Mouse (Mus musculus): ENCODE measurements around the gene Grap. TPM values are rescaled to one million over a fixed set of nuclear protein-coding genes. Genes with fewer than 3 reads are reported as not detected.

Grap gene
- polyA plus RNA-seq (2015; fragmentation: Nextera tagmentation; extraction: Ambion mirVana): 4.3 and 5.6 TPM in 2 replicates

DNA sequence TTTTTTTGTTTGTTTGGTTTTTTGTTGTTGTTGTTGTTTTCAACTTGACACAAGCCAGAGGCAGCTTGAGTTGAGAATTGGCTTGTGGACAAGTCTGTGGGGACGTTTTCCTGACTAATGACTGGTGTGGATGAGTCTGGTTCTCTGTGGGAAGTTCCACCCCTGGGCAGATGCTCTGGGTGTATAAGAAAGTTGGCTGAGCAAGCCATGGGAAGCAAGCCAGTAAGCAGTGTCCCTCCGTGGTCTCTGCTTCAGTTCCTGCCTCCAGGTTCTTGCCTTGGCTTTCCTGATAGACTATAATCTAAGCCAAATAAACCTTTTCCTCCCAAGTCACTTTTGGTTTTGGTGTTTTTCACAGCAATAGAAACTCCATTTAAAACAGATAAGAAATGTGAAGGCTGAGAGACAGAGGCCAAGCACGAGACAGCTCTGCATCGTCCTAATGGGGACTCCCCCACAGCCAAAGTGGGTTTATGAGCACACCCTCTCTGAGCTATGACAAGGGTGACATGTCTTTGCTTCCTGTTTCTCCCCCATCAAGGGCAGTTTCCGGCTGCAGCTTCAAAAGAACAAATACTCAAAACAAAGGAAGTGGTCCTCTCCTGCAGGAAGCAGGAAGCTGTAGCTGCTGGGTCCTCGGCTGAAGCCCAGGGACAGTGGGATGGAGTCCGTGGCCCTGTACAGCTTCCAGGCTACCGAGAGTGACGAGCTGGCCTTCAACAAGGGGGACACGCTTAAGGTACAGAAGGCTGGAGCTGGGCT lies at the start of gene Grap:
TSS of gene Grap (plus strand) at position 580 of the 762 bp plus-strand sequence.
- Histone ChIP-seq H3K27me3 (0 out of 2 replicates have a peak, but pooled peaks cover 3% of the 10 kb centered on the region), H3K9me3 (replicated peaks) (no peaks in the 10 kb centered on the region), H3K9ac (no peak within 1 kb of the TSS), H3K4me1 (replicated peaks) (no peaks in the 10 kb centered on the region), H3K4me3 (replicated peaks) (peak within 1 kb of the TSS; percentile 40), H3K27ac (replicated peaks) (no peak within 1 kb of the TSS), H3K4me2 (peak within 1 kb of the TSS; percentile 4; the same call in 1 of the 2 replicates), H3K36me3 (replicated peaks) (no peaks in the 10 kb centered on the region)
- ATAC-seq (ENCODE audit: insufficient read depth): no peak
- 8% methylated on average over 10 of the region's 10 CpGs for WGBS (ENCODE audit: insufficient replicate concordance)

DNA sequence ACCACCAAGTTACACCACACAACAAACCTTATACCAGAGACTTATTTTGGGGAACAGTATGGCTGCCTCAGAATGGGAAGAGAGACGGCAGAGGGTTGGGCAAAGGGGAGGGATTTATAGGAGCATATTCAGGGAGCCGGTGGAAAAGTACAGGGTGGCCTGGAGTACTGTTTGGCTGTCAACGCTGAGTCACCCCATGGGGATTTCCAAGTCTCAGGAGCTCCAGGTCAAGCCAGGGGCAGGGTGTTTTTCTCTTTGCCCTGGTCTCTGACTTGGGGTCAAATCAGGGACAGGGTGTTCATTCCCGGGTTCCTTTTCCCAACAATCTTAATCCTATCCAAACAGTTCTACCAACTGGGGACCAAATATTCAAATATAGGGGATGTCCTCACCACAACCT lies 45.0 kb upstream of the Grap start:
- H3K27ac ChIP-seq (replicated peaks): no peak overlapping the region
- H3K36me3 ChIP-seq (replicated peaks): no peaks in the 10 kb centered on the region
- no peaks in the 10 kb centered on the region for H3K4me1 ChIP-seq (replicated peaks)
- no peak for ATAC-seq (ENCODE audit: insufficient read depth)
- H3K9me3 ChIP-seq (replicated peaks): no peaks in the 10 kb centered on the region
- no peak overlapping the region for H3K4me2 ChIP-seq
- H3K4me3 ChIP-seq (replicated peaks): no peak overlapping the region
- peaks cover 21% of the 10 kb centered on the region for H3K27me3 ChIP-seq
- 49% methylated on average over 4 of the region's 4 CpGs for WGBS (ENCODE audit: insufficient replicate concordance)
- H3K9ac ChIP-seq: no peak overlapping the region

DNA sequence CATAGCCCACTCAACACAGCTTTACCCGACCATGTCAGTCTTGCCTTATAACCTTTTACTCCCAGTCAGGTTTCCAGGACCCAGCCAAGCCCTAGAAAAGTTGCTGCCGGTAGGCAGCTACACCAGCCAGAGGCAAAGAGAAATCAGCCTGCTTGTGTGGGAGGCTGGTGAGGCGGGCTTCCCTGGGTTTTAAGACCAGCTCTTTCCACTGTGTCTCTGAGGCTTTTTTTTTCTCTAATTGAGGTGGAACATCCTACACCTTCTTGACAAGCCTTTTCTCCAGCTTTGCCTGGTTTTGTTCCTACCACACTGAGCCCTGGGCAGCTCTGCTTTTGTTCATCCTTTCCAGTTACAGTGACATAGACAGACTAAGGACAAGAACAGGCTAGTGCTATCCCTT lies 41.9 kb upstream of the Grap start:
- no peaks in the 10 kb centered on the region for H3K36me3 ChIP-seq (replicated peaks)
- H3K4me2 ChIP-seq: no peak overlapping the region
- ATAC-seq (ENCODE audit: insufficient read depth): no peak
- H3K27me3 ChIP-seq: peaks cover 29% of the 10 kb centered on the region
- no peak overlapping the region for H3K4me3 ChIP-seq (replicated peaks)
- no peak overlapping the region for H3K9ac ChIP-seq
- no peaks in the 10 kb centered on the region for H3K9me3 ChIP-seq (replicated peaks)
- 43% methylated on average over 3 of the region's 3 CpGs for WGBS (ENCODE audit: insufficient replicate concordance)
- no peak overlapping the region for H3K27ac ChIP-seq (replicated peaks)
- H3K4me1 ChIP-seq (replicated peaks): no peaks in the 10 kb centered on the region

DNA sequence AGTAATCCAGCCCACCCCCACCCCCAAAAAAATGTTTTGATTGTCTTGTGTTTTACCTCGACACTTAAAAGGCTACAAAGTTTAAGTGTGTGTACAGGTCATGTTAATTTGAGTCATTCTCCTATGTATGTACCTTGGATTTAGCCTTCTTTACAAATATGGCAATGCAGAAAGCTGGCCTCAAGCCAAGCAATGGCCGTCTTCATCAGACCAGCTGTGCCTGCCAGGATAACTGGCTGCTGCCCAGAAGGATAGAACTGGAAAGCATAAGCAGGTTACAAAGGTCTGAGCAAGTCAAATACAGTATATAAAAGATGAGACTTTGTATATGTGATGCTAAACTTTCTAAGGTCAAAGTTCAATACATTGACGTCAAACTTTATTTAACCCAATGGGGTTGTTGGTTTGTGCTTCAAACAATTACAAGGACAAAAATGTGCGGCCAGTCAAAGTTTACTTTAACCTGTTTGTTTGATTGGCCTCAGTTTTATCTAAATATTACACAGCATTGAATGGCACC lies 40.9 kb upstream of the Grap start:
- Histone ChIP-seq H3K36me3 (replicated peaks) (no peaks in the 10 kb centered on the region), H3K27me3 (peaks cover 38% of the 10 kb centered on the region), H3K9me3 (replicated peaks) (no peaks in the 10 kb centered on the region), H3K4me3 (replicated peaks) (no peak overlapping the region), H3K4me2 (no peak overlapping the region), H3K4me1 (replicated peaks) (no peaks in the 10 kb centered on the region), H3K27ac (replicated peaks) (no peak overlapping the region), H3K9ac (no peak overlapping the region)
- ATAC-seq (ENCODE audit: insufficient read depth): no peak
- WGBS (ENCODE audit: insufficient replicate concordance): 58% methylated on average over 4 of the region's 4 CpGs

DNA sequence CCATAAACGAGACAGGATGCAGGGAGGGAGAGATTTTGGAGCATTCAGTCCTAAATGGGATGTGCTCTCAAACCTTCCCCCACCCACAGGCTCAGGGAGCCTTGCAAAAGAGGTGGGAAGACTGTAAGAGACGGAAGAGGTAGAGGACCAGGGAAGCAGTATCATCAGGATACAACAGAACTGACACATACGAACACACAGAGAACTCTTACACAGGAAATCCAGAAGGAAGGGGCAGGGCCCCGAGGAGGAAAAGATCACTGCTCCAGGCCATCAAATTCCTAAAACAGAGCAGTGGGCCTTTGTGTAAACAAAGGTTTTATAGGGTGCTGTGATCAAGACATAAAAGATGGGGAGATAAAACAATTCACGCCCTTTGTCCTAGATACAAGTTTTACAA lies 38.7 kb upstream of the Grap start:
- Histone ChIP-seq H3K4me1 (replicated peaks) (no peaks in the 10 kb centered on the region), H3K9me3 (replicated peaks) (no peaks in the 10 kb centered on the region), H3K4me2 (no peak overlapping the region), H3K27me3 (peaks cover 53% of the 10 kb centered on the region), H3K27ac (replicated peaks) (no peak overlapping the region), H3K36me3 (replicated peaks) (no peaks in the 10 kb centered on the region), H3K4me3 (replicated peaks) (no peak overlapping the region), H3K9ac (no peak overlapping the region)
- WGBS (ENCODE audit: insufficient replicate concordance): 34% methylated on average over 5 of the region's 5 CpGs
- ATAC-seq (ENCODE audit: insufficient read depth): no peak

DNA sequence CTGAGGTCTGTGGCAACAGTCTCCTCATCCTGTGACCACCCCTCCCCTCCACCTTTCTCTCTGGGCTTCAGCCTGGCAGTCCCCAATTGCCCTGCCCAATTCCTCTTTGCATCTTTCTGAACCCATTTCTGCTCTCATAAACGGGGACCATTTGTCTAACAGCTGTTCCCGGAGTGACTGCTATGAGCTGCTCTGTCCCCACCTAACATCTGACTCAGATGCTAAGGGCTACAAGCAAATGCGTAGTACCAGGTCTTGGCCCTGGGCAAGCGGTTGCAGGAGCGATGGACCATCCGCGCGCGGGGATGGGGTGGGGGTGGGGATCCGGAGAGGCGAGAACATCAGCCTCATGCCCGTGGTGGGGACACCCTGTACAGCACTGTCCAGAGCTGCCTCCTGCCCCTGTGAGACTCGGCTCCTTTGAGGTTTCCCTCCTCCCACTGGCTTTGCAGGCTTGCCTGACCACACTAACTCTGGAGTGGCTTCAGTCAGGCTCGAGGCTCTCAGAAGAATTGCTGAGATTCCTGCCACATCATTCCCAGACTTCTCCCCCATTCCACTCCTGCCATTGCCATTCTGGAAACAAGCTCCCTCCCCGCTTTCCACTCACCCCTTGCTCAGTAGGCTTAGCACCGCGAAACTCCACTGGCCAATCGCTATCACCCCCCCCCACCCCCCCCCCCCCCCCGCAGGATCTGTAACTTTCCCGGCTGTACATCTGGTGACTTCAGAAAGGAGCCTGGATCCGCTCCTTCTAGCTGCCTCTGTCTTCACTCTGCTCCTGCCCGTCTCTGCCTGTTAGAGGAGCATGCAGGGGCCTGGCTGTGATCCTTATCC lies 37.2 kb upstream of the Grap start:
- no peak overlapping the region for H3K4me3 ChIP-seq (replicated peaks)
- H3K9me3 ChIP-seq (replicated peaks): no peaks in the 10 kb centered on the region
- H3K9ac ChIP-seq: no peak overlapping the region
- H3K36me3 ChIP-seq (replicated peaks): no peaks in the 10 kb centered on the region
- peaks cover 4% of the 10 kb centered on the region; the same call in 1 of the 2 replicates for H3K4me1 ChIP-seq (replicated peaks)
- 16% methylated on average over 19 of the region's 22 CpGs for WGBS (ENCODE audit: insufficient replicate concordance)
- no peak overlapping the region for H3K27ac ChIP-seq (replicated peaks)
- peaks cover 64% of the 10 kb centered on the region for H3K27me3 ChIP-seq
- no peak overlapping the region for H3K4me2 ChIP-seq
- ATAC-seq (ENCODE audit: insufficient read depth): no peak

DNA sequence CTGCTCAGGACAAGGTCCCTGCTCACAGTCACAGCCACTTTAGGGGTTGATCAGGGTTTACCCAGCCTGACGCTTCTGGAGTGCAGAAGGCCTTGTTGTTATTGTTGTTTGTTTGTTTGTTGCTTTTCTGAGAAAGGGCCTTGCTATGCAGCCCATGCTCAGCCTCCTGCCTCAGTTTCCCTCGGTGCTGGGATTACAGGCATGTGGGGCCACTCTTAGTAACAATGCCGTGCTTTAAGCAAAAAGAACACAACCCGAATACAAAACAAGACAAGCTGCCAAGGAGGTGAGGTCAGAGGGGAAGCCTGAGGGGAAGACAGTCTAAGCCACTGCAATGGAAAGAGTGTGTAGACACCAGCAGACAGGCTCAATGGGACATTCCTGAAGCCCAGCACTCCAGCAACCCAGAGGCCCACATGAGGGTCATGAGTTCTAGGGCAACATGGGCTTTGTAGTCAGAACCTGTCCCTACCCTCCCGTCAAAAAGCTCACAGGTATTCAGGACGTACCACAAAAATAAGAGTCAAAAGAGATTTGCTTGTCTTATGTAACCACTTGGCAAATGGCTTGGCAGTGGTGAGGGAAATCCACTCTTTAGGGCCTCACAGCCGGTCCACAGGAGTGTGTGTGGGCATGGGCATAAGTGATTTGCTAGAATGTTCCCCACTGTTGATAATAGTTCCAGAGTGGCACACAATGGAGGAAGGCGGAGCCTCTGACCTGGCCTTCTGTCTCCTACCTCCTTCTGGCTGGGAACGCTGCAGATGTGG lies 36.4 kb upstream of the Grap start:
- Histone ChIP-seq H3K4me1 (replicated peaks) (peaks cover 4% of the 10 kb centered on the region; the same call in 1 of the 2 replicates), H3K9ac (no peak overlapping the region), H3K4me3 (replicated peaks) (no peak overlapping the region), H3K27ac (replicated peaks) (no peak overlapping the region), H3K9me3 (replicated peaks) (no peaks in the 10 kb centered on the region), H3K36me3 (replicated peaks) (no peaks in the 10 kb centered on the region), H3K27me3 (peaks cover 72% of the 10 kb centered on the region), H3K4me2 (no peak overlapping the region)
- no peak for ATAC-seq (ENCODE audit: insufficient read depth)
- WGBS (ENCODE audit: insufficient replicate concordance): 45% methylated on average over 9 of the region's 9 CpGs

DNA sequence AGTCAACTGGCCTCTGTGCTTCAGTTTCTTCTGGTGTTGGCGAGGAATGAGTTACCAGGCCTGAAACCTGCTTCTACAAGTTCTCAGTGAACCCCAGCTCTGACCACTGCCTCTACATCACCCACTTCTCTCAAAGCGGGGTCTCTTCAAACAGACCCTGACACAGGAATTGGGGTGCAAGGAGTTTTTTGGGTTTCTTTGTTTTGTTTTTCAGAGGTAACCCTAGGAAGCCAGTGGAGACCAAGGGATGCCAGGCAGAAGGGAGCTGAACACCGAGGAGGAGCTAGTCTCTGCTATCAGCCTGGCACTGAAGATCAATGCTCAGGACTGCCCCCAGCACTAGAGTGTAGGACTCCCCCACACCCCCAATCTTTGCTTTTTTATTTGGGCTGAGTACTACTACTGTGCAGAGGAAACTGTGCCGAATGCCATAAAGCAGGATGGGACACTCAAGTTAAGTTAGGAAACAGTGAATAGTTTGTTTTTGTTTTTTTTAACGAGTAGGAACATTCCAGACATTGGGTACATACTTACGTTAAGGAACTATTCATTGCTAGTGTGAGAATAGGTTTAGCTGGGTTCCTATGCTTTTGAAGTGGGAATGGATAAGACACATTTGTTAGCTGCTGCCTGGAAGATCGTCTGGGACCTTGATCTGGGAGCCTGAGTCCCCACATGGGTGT lies 35.6 kb upstream of the Grap start:
- peaks cover 4% of the 10 kb centered on the region; the same call in 1 of the 2 replicates for H3K4me1 ChIP-seq (replicated peaks)
- H3K36me3 ChIP-seq (replicated peaks): no peaks in the 10 kb centered on the region
- peaks cover 74% of the 10 kb centered on the region for H3K27me3 ChIP-seq
- ATAC-seq (ENCODE audit: insufficient read depth): no peak
- no peak overlapping the region for H3K27ac ChIP-seq (replicated peaks)
- no peaks in the 10 kb centered on the region for H3K9me3 ChIP-seq (replicated peaks)
- 47% methylated on average over 7 of the region's 7 CpGs for WGBS (ENCODE audit: insufficient replicate concordance)
- H3K4me2 ChIP-seq: no peak overlapping the region
- H3K9ac ChIP-seq: no peak overlapping the region
- H3K4me3 ChIP-seq (replicated peaks): no peak overlapping the region

DNA sequence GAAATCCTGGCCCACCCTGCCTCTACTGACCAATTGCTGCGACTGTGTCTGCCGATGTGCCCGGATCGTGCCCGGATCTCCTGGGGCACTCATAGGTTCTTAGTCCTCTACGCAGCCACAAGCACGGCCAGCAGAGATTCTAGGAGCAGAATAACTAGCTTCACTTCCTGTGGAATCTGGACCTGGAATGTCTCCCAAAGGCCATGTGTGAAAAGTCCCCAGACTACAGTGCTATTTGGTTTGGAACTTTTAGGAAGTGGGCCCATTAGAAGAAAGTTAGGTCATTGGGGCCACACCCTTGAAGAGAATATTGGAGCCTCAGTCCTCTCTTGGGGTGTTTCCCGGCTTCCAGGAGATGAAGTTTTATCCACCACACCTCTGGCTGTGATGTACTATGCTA lies 34.9 kb upstream of the Grap start:
- 76% methylated on average over 8 of the region's 8 CpGs for WGBS (ENCODE audit: insufficient replicate concordance)
- no peaks in the 10 kb centered on the region for H3K36me3 ChIP-seq (replicated peaks)

DNA sequence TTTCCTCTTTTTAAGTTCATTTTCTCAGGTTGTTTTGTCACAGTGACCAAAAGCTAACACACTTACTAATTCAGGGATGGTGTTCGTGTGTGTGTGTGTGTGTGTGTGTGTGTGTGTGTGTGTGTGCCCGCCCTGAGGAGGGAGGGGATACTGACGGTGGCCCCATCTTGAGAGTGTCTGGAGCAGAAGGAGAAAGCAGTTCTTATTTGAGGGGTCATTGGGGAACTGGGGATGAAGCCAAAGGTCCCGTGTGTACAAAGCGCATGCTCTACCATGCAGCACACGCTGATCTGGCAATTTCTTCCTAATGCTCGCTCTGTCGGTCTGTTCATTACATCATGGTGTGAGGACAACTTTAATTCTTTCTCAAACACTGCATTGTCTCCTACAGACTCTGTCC lies 34.5 kb upstream of the Grap start:
- no peak overlapping the region for H3K9ac ChIP-seq
- no peak overlapping the region for H3K4me3 ChIP-seq (replicated peaks)
- WGBS (ENCODE audit: insufficient replicate concordance): 67% methylated on average over 8 of the region's 8 CpGs
- ATAC-seq (ENCODE audit: insufficient read depth): no peak
- no peak overlapping the region for H3K27ac ChIP-seq (replicated peaks)
- H3K9me3 ChIP-seq (replicated peaks): no peaks in the 10 kb centered on the region
- H3K27me3 ChIP-seq: peaks cover 72% of the 10 kb centered on the region
- no peak overlapping the region for H3K4me2 ChIP-seq
- peaks cover 4% of the 10 kb centered on the region; the same call in 1 of the 2 replicates for H3K4me1 ChIP-seq (replicated peaks)
- no peaks in the 10 kb centered on the region for H3K36me3 ChIP-seq (replicated peaks)

More for the DNA sequence above, 34.9 kb upstream of the Grap start:
- Histone ChIP-seq H3K27me3 (peaks cover 75% of the 10 kb centered on the region), H3K4me2 (no peak overlapping the region), H3K4me1 (replicated peaks) (peaks cover 4% of the 10 kb centered on the region; the same call in 1 of the 2 replicates), H3K4me3 (replicated peaks) (no peak overlapping the region), H3K27ac (replicated peaks) (no peak overlapping the region), H3K9ac (no peak overlapping the region), H3K9me3 (replicated peaks) (no peaks in the 10 kb centered on the region)
- no peak for ATAC-seq (ENCODE audit: insufficient read depth)

Data from liver, embryonic 15.5 days (tissue).